Mouse (Mus musculus) small intestine, adult 10 weeks (tissue): Measurements from ENCODE around the gene Btd. TPM values are rescaled to one million over a fixed set of nuclear protein-coding genes. Genes with fewer than 3 reads are reported as not detected.

Source experiments
- polyA plus RNA-seq: library from polyadenylated mRNA; stranded (reverse); fragments of 350-450 nt; fragmentation: Illumina TruSeq; extraction: RNeasy Lipid Tissue Mini Kit (QIAGEN cat#74804); gene quantifications from one replicate; pipeline ENCODE4 v1.2.3, GENCODE M21; 2014; ENCODE audit warnings: low replicate concordance

The Btd gene
- 2.8 TPM for polyA plus RNA-seq

GRCm38 (mm10) chr14:31640890-31641505 lies at the start of gene Btd, which contains the start of gene Hacl1:
TSS of gene Btd (plus strand) at chr14:31641028.
TSS of gene Hacl1 (minus strand) at chr14:31641286.

DNA sequence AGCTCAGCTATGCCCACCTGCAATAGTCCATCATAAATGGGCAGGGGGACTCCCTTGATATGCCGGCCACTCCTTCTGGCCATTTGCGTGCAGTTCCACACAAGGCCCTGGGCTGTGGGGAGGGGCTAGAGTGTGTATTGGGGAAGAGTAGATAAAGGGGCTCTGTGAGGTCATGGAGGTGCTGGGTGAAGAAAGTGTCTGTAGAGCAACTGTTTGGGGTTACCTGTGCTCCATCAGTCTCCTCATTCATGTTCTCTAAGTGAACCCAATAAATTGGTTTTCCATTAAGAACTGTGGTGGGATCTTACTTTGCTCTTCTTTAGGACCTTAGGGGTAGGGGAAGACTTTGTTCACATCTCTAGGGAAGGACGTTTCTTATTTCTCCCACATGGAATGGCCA lies 49.6 kb upstream of the Btd start, which contains the start of gene Colq:
Colq (minus strand) TSS at position 101 of the 400 bp plus-strand sequence.

GRCm38 (mm10) chr14:31640346-31640889 lies 410 bp upstream of the Btd start, which contains the start of gene Gm49387:
TSS of gene Gm49387 (minus strand) at chr14:31640878.

Other genes starting within 250 kb of the Btd start
- 11.6 TPM for gene Sh3bp5, start 204.9 kb upstream of the Btd start, polyA plus RNA-seq
- 49.3 TPM for gene Eaf1, start 146.6 kb upstream of the Btd start, polyA plus RNA-seq
- 40.2 TPM for gene Mettl6, start 146.0 kb upstream of the Btd start, polyA plus RNA-seq
- gene Colq, start 49.7 kb upstream of the Btd start, polyA plus RNA-seq, result 0.19 TPM
- not detected for gene Gm49387, start 150 bp upstream of the Btd start, polyA plus RNA-seq
- 7.3 TPM for gene Hacl1, start 258 bp downstream of the Btd start, polyA plus RNA-seq
- 36.7 TPM for gene Ankrd28, start 189.6 kb downstream of the Btd start, polyA plus RNA-seq